Mouse (Mus musculus) cerebellum, adult 2 months (tissue): ENCODE results near the gene Olig2.

Experiments
- CTCF ChIP-seq: fragments of 200-500 bp; IDR thresholded peaks from 2 replicates; pipeline ENCODE4 v1.5.1; 2011; ENCODE audit warnings: low read depth, mild to moderate bottlenecking, control low read depth, low read length, moderate library complexity, borderline replicate concordance; ENCODE audit not compliant: insufficient read depth
- POLR2A ChIP-seq: fragments of 200-500 bp; IDR thresholded peaks from 2 replicates; pipeline ENCODE4 v1.6.1; 2011; ENCODE audit warnings: low read length, control low read depth, borderline replicate concordance; ENCODE audit not compliant: insufficient read depth

- TF ChIP-seq CTCF: no peak
- TF ChIP-seq POLR2A: no peak
These were observed 37.6 kb upstream of the Olig2 start for GRCm38 (mm10) chr16:91187662-91188061.
